Mouse (Mus musculus) skeletal muscle tissue, adult 2 months (tissue): Measurements from ENCODE around the gene Metrn.

ENCODE experiments used
- DNase-seq: peaks from one replicate; pipeline ENCODE4 v3.0.0-alpha.2; 2012; ENCODE audit warnings: low read depth, low spot score

The Metrn gene

GRCm38 (mm10) chr17:25775318-25776062 lies 21.4 kb downstream of the Metrn start:
- no peak for DNase-seq

- DNase-seq = peak; percentile 97
Measured at GRCm38 (mm10) chr17:25773549-25774120, 23.3 kb downstream of the Metrn start, which contains the start of gene Narfl. TSS of gene Narfl (plus strand) at chr17:25773776.

GRCm38 (mm10) chr17:25769331-25769730 lies 27.6 kb downstream of the Metrn start:
- no peak for DNase-seq

GRCm38 (mm10) chr17:25765886-25766285 lies 31.1 kb downstream of the Metrn start:
- no peak for DNase-seq

GRCm38 (mm10) chr17:25762591-25762990 lies 34.3 kb downstream of the Metrn start:
- no peak for DNase-seq

GRCm38 (mm10) chr17:25761561-25761970 lies 35.4 kb downstream of the Metrn start:
- no peak for DNase-seq

- no peak for DNase-seq
Measured at GRCm38 (mm10) chr17:25760148-25760547, 36.8 kb downstream of the Metrn start.

- no peak for DNase-seq
Measured at GRCm38 (mm10) chr17:25757691-25758090, 39.2 kb downstream of the Metrn start.

GRCm38 (mm10) chr17:25756378-25757242 lies 40.3 kb downstream of the Metrn start:
- no peak for DNase-seq

GRCm38 (mm10) chr17:25755627-25756377 lies 41.1 kb downstream of the Metrn start:
- DNase-seq = no peak

GRCm38 (mm10) chr17:25755086-25755485 lies 41.9 kb downstream of the Metrn start:
- no peak for DNase-seq

GRCm38 (mm10) chr17:25754241-25754640 lies 42.7 kb downstream of the Metrn start, which contains the start of gene Msln:
TSS of gene Msln (minus strand) at chr17:25754378.
- no peak for DNase-seq

GRCm38 (mm10) chr17:25751446-25751845 lies 45.5 kb downstream of the Metrn start:
- no peak for DNase-seq

GRCm38 (mm10) chr17:25749314-25749713 lies 47.6 kb downstream of the Metrn start:
- DNase-seq = no peak

- no peak for DNase-seq
Measured at GRCm38 (mm10) chr17:25748238-25748637, 48.7 kb downstream of the Metrn start.

- no peak for DNase-seq
Measured at GRCm38 (mm10) chr17:25744311-25744710, 52.6 kb downstream of the Metrn start.

GRCm38 (mm10) chr17:25743831-25744230 lies 53.1 kb downstream of the Metrn start:
- DNase-seq = no peak
